ENCODE assay signal across 10 mouse cellular contexts in the genomic region with DNA sequence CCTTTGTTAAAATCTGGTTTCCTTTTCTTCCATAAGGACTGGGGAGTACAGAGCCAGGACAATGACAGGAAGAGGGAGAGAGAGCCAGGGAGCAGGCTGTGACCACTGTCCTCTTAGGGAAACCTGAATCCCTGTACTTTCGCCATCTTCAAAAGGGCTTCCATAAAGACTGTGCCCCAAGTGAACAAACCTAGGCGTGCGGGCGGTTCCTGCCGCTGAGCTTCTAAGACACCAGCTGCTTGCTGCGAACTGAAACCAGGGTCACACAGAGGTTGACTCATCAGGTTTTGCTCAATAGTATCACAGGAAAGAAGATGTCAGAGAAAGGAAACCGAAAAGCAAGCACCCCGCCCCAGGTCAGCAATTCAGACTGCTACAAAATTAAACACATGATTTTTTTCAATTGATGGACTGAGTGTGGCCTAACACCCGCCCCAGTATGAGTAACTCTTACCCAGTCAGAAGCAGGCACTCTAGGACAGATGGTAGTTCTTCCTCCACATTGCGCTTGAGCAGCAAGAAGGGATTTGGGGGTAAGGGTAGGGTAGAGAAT. TPM values are rescaled to one million over a fixed set of nuclear protein-coding genes. Genes with fewer than 3 reads are reported as not detected.
DNase-seq lines count a peak whose midpoint lies in the region; ATAC-seq and TF ChIP-seq lines count a peak whose summit lies in the region.
"Had no signal": no experiment of that assay in that cellular context is flagged by ENCODE, and none has a peak within 500 bp of the region (broad histone marks: within the 10 kb centered on the region; RNA-seq: fewer than 3 reads in every experiment).

No protein-coding gene starts in this region.

- H3K36me3 ChIP-seq in heart, postnatal 0 days (replicated peaks; ENCODE audit: control insufficient read depth, insufficient read depth, low read length) = no peaks in the 10 kb centered on the region
- no peaks in the 10 kb centered on the region for H3K36me3 ChIP-seq in liver, postnatal 0 days (replicated peaks; ENCODE audit: insufficient read depth, low read length)
- H3K36me3 ChIP-seq in stomach, embryonic 14.5 days (ENCODE audit: control insufficient read depth, insufficient read depth, low read length) = no peaks in the 10 kb centered on the region
- H3K36me3 ChIP-seq in midbrain, embryonic 13.5 days = no peaks in the 10 kb centered on the region

- ATAC-seq in heart, postnatal 0 days (ENCODE audit: insufficient read depth, low read depth) = peak; percentile 85
- ATAC-seq in liver, postnatal 0 days = peak; percentile 76
- ATAC-seq in stomach, embryonic 14.5 days (ENCODE audit: insufficient number of reproducible peaks, insufficient read depth, low FRiP score, low read depth) = no peak
- no peak for ATAC-seq in midbrain, embryonic 13.5 days

- DNase-seq in 416B (ENCODE audit: low read depth) (peak; percentile 90), ZHBTc4 (ENCODE audit: low read depth, low spot score) (peak; percentile 44)
- DNase-seq in heart, postnatal 0 days (ENCODE audit: low spot score) = peak; percentile 43
- peak; percentile 37 for DNase-seq in liver, postnatal 0 days
- no peak for DNase-seq in layer of hippocampus, adult 8-10 months (ENCODE audit: low spot score in 2 of 2)
- DNase-seq in ovary, postnatal 14 days (ENCODE audit: low spot score) = no peak

- H3K4me2 ChIP-seq in heart, postnatal 0 days (ENCODE audit: low read depth, low read length) = no peak overlapping the region
- peak overlapping the region; percentile 48 for H3K4me2 ChIP-seq in liver, postnatal 0 days (ENCODE audit: low read depth, low read length)
- no peak overlapping the region for H3K4me2 ChIP-seq in stomach, embryonic 14.5 days (replicated peaks; ENCODE audit: low read depth, low read length)
- no peak overlapping the region for H3K4me2 ChIP-seq in midbrain, embryonic 13.5 days (replicated peaks)

- TF ChIP-seq CTCF in heart, postnatal 0 days (IDR thresholded peaks at IDR 0.05; ENCODE audit: low read depth) = no peak
- TF ChIP-seq CTCF in liver, postnatal 0 days (IDR thresholded peaks at IDR 0.05; ENCODE audit: low read depth) = no peak

- no peak overlapping the region for H3K4me3 ChIP-seq in heart, postnatal 0 days (ENCODE audit: low read depth, low read length)
- H3K4me3 ChIP-seq in liver, postnatal 0 days (ENCODE audit: low read depth, low read length) = 0 out of 2 replicates have a peak overlapping the region, but pooled peaks have one; percentile 8
- no peak overlapping the region for H3K4me3 ChIP-seq in stomach, embryonic 14.5 days (ENCODE audit: low read depth, low read length)
- no peak overlapping the region for H3K4me3 ChIP-seq in midbrain, embryonic 13.5 days (replicated peaks)

- WGBS in heart, postnatal 0 days = 61% methylated on average over 10 of the region's 10 CpGs
- 42% methylated on average over 10 of the region's 10 CpGs for WGBS in liver, postnatal 0 days (ENCODE audit: insufficient replicate concordance)
- 67% methylated on average over 10 of the region's 10 CpGs for WGBS in stomach, embryonic 14.5 days
- 88% methylated on average over 10 of the region's 10 CpGs for WGBS in midbrain, embryonic 13.5 days

- H3K27me3 ChIP-seq in heart, postnatal 0 days (ENCODE audit: control insufficient read depth, insufficient read depth, low read length) = no peaks in the 10 kb centered on the region
- H3K27me3 ChIP-seq in liver, postnatal 0 days (ENCODE audit: insufficient read depth, low read length) = no peaks in the 10 kb centered on the region
- no peaks in the 10 kb centered on the region for H3K27me3 ChIP-seq in stomach, embryonic 14.5 days (ENCODE audit: control insufficient read depth, insufficient read depth, low read length)
- H3K27me3 ChIP-seq in midbrain, embryonic 13.5 days = no peaks in the 10 kb centered on the region

- H3K4me1 ChIP-seq in heart, postnatal 0 days (ENCODE audit: control insufficient read depth, insufficient read depth) = no peaks in the 10 kb centered on the region
- H3K4me1 ChIP-seq in liver, postnatal 0 days (ENCODE audit: insufficient read depth) = no peaks in the 10 kb centered on the region
- no peaks in the 10 kb centered on the region for H3K4me1 ChIP-seq in stomach, embryonic 14.5 days (ENCODE audit: control insufficient read depth, insufficient read depth, low read length)
- H3K4me1 ChIP-seq in midbrain, embryonic 13.5 days (replicated peaks) = no peaks in the 10 kb centered on the region

- H3K27ac ChIP-seq in heart, postnatal 0 days (ENCODE audit: low read depth) = peak overlapping the region; percentile 82
- H3K27ac ChIP-seq in liver, postnatal 0 days (ENCODE audit: low read depth) = peak overlapping the region; percentile 12; the same call in 1 of the 2 replicates
- H3K27ac ChIP-seq in stomach, embryonic 14.5 days (ENCODE audit: low read length) = 0 out of 2 replicates have a peak overlapping the region, but pooled peaks have one; percentile 4
- no peak overlapping the region for H3K27ac ChIP-seq in midbrain, embryonic 13.5 days

- no peak; the same call in 1 of the 2 replicates for TF ChIP-seq EP300 in heart, postnatal 0 days (IDR thresholded peaks at IDR 0.05; ENCODE audit: low read depth)
- no peak; the same call in 1 of the 2 replicates for TF ChIP-seq EP300 in liver, postnatal 0 days (IDR thresholded peaks at IDR 0.05; ENCODE audit: low read depth)

- H3K9me3 ChIP-seq in heart, postnatal 0 days (replicated peaks; ENCODE audit: control insufficient read depth, low read length) = no peaks in the 10 kb centered on the region
- H3K9me3 ChIP-seq in liver, postnatal 0 days (ENCODE audit: low read length) = no peaks in the 10 kb centered on the region
- no peaks in the 10 kb centered on the region for H3K9me3 ChIP-seq in stomach, embryonic 14.5 days (ENCODE audit: control insufficient read depth, low read depth, low read length)
- H3K9me3 ChIP-seq in midbrain, embryonic 13.5 days = no peaks in the 10 kb centered on the region

- no peak overlapping the region for H3K9ac ChIP-seq in heart, postnatal 0 days (replicated peaks; ENCODE audit: low read depth, low read length)
- no peak overlapping the region for H3K9ac ChIP-seq in liver, postnatal 0 days (replicated peaks)
- no peak overlapping the region for H3K9ac ChIP-seq in stomach, embryonic 14.5 days (replicated peaks; ENCODE audit: low read depth, low read length)
- no peak overlapping the region for H3K9ac ChIP-seq in midbrain, embryonic 13.5 days (replicated peaks)

RNA-seq across cellular contexts. Expression of gene Acod1, which starts 13.4 kb away (rescaled TPM):
- not detected in 2 replicates for total RNA-seq in heart, postnatal 0 days (2014; rRNA removed; ENCODE audit: low replicate concordance)
- 0.07 TPM in 1 of 2 replicates, not detected in the other for polyA plus RNA-seq in heart, postnatal 0 days (2015; fragmentation: Nextera tagmentation; extraction: Ambion mirVana)
- polyA plus RNA-seq in liver, postnatal 0 days (2015; fragmentation: Nextera tagmentation; extraction: Ambion mirVana) = 0.09 TPM in 1 of 2 replicates, not detected in the other
- polyA plus RNA-seq in stomach, embryonic 14.5 days (2014; fragmentation: Nextera tagmentation; extraction: Ambion mirVana) = not detected in 2 replicates
- total RNA-seq in layer of hippocampus, adult 8-10 months (2022) = not detected
- polyA plus RNA-seq in midbrain, embryonic 13.5 days (2015; fragmentation: Nextera tagmentation; extraction: Ambion mirVana) = not detected in 2 replicates
- total RNA-seq: adrenal gland, postnatal 4 days; left cerebral cortex, postnatal 25 days had no signal

RNA-seq across cellular contexts. Expression of gene Cln5, which starts 36.7 kb away (rescaled TPM):
- 14.7 and 17.3 TPM in 2 replicates for total RNA-seq in heart, postnatal 0 days (2014; rRNA removed; ENCODE audit: low replicate concordance)
- 21.8 and 22.9 TPM in 2 replicates for polyA plus RNA-seq in heart, postnatal 0 days (2015; fragmentation: Nextera tagmentation; extraction: Ambion mirVana)
- polyA plus RNA-seq in liver, postnatal 0 days (2015; fragmentation: Nextera tagmentation; extraction: Ambion mirVana) = 14.2 and 15.2 TPM in 2 replicates
- polyA plus RNA-seq in stomach, embryonic 14.5 days (2014; fragmentation: Nextera tagmentation; extraction: Ambion mirVana) = 30.4 and 31.4 TPM in 2 replicates
- total RNA-seq in layer of hippocampus, adult 8-10 months (2022) = 10 to 100 TPM; 10.1 to 17.2 (median 13.5) TPM
- polyA plus RNA-seq in midbrain, embryonic 13.5 days (2015; fragmentation: Nextera tagmentation; extraction: Ambion mirVana) = 12.9 and 13.8 TPM in 2 replicates

RNA-seq across cellular contexts. Expression of gene Kctd12, which starts 50.9 kb away (rescaled TPM):
- total RNA-seq in heart, postnatal 0 days (2014; rRNA removed; ENCODE audit: low replicate concordance) = 28.2 and 32.3 TPM in 2 replicates
- 4.6 and 6.4 TPM in 2 replicates for polyA plus RNA-seq in heart, postnatal 0 days (2015; fragmentation: Nextera tagmentation; extraction: Ambion mirVana)
- 2.6 and 3.4 TPM in 2 replicates for polyA plus RNA-seq in liver, postnatal 0 days (2015; fragmentation: Nextera tagmentation; extraction: Ambion mirVana)
- 23.2 and 28.4 TPM in 2 replicates for polyA plus RNA-seq in stomach, embryonic 14.5 days (2014; fragmentation: Nextera tagmentation; extraction: Ambion mirVana)
- 100 to 1,000 TPM; 107 to 114 (median 111) TPM for total RNA-seq in layer of hippocampus, adult 8-10 months (2022)
- 8.0 and 10.6 TPM in 2 replicates for polyA plus RNA-seq in midbrain, embryonic 13.5 days (2015; fragmentation: Nextera tagmentation; extraction: Ambion mirVana)

Comparison
In these comparisons a context has a peak if more than half of its experiments do, and no peak if none do; other contexts are left out.
1. DNase-seq: peak in 416B (single experiment), ZHBTc4 (single experiment), heart, postnatal 0 days (single experiment) and liver, postnatal 0 days (single experiment); none in layer of hippocampus, adult 8-10 months (0 of 2) and ovary, postnatal 14 days (single experiment).
2. ATAC-seq: peak in heart, postnatal 0 days (single experiment) and liver, postnatal 0 days (single experiment); none in stomach, embryonic 14.5 days (single experiment) and midbrain, embryonic 13.5 days (single experiment).